Mouse (Mus musculus) embryonic facial prominence, embryonic 11.5 days (tissue): ENCODE results near the gene Mapk9. TPM values are rescaled to one million over a fixed set of nuclear protein-coding genes. Genes with fewer than 3 reads are reported as not detected.

Experiments
- ATAC-seq: fragments of 200-750 bp; cut with Nextera tagmentation; replicated peaks from 2 replicates; pipeline ENCODE4 v1.8.0; 2017; ENCODE audit warnings: low read depth; ENCODE audit not compliant: insufficient number of reproducible peaks, low FRiP score, low TSS enrichment
- DNase-seq: peaks from one replicate; pipeline ENCODE4 v3.0.0-alpha.2; 2015; ENCODE audit warnings: low spot score
- H3K27ac ChIP-seq: fragments of 300-500 bp; sonication (generic); replicated peaks from 2 replicates; pipeline ENCODE4 v1.5.1; 2014; ENCODE audit warnings: mild to moderate bottlenecking, low read depth, low read length, control low read depth
- H3K27me3 ChIP-seq: fragments of 300-500 bp; sonication (generic); 2 replicates; pipeline ENCODE4 v1.6.1; 2014; ENCODE audit warnings: mild to moderate bottlenecking, low read length, moderate library complexity, mixed read lengths; ENCODE audit not compliant: control insufficient read depth, insufficient read depth
- H3K36me3 ChIP-seq: fragments of 300-500 bp; sonication (generic); replicated peaks from 2 replicates; pipeline ENCODE4 v1.6.1; 2014; ENCODE audit warnings: low read depth, mild to moderate bottlenecking, low read length, moderate library complexity, mixed read lengths; ENCODE audit not compliant: control insufficient read depth, insufficient read depth
- H3K4me1 ChIP-seq: fragments of 300-500 bp; sonication (generic); 2 replicates; pipeline ENCODE4 v1.6.1; 2014; ENCODE audit warnings: low read length, mixed read lengths; ENCODE audit not compliant: control insufficient read depth, insufficient read depth
- H3K4me2 ChIP-seq: fragments of 300-500 bp; sonication (generic); 2 replicates; pipeline ENCODE4 v1.6.1; 2014; ENCODE audit warnings: low read depth, mild to moderate bottlenecking, control low read depth, low read length, moderate library complexity
- H3K4me3 ChIP-seq: fragments of 300-500 bp; sonication (generic); 2 replicates; pipeline ENCODE4 v1.5.1; 2014; ENCODE audit warnings: low read depth, low read length, control low read depth
- H3K9ac ChIP-seq: fragments of 300-500 bp; sonication (generic); replicated peaks from 2 replicates; pipeline ENCODE4 v1.6.1; 2014; ENCODE audit warnings: mild to moderate bottlenecking, control low read depth, low read length
- H3K9me3 ChIP-seq: fragments of 300-500 bp; sonication (generic); replicated peaks from 2 replicates; pipeline ENCODE4 v1.6.1; 2016; ENCODE audit warnings: mild to moderate bottlenecking, low read length, inconsistent platforms, mixed read lengths; ENCODE audit not compliant: control insufficient read depth
- WGBS: fragments of 180-500 bp; shearing (Covaris S2); extraction: QIAGEN DNeasy Blood & Tissue Kit; methylation state at CpG from one replicate; pipeline ENCODE4 v1.1.7; 2014; 5-methylcytosine and 5-hydroxymethylcytosine counted together
- polyA plus RNA-seq: library from polyadenylated mRNA; unstranded; fragments of >200 nt; fragmentation: Nextera tagmentation; extraction: Ambion mirVana; gene quantifications from 2 replicates; pipeline ENCODE4 v1.2.1, GENCODE M21; 2014

The Mapk9 gene
- polyA plus RNA-seq, 1 experiment from 2014 or later = 43.1 TPM

DNA sequence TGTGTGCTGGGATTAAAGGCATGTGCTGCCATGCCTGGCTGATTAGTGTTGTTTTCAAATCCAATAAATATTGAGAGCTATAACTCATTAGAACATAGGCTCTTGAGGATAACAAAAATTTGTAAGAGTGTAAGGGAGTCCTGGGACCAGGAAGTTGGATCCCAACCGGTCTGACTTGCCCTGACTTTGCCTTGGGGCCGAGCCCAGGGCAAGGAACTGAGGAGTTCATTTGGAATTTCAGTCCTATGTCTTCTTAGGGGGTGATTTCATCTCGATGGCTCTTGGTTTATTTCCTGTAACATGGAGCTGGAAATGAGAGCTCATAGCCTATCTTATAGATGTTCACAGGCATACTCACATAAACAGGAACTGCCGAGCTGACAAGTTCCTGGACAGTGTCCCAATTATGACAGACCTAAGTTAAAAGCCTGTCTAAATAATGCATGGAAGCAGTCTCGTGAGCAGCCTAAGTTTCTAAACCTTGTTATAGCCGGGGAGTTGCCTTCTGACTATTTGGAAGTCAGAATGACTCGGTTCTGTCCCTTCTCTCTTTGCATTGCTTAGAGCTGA lies 17.3 kb upstream of the Mapk9 start:
- H3K4me2 ChIP-seq = no peak overlapping the region
- no peak overlapping the region for H3K4me3 ChIP-seq
- WGBS = 80% methylated on average over 7 of the region's 7 CpGs
- no peaks in the 10 kb centered on the region for H3K27me3 ChIP-seq
- no peak overlapping the region for H3K27ac ChIP-seq
- no peak for DNase-seq
- no peak for ATAC-seq
- H3K9ac ChIP-seq = no peak overlapping the region
- no peaks in the 10 kb centered on the region for H3K9me3 ChIP-seq
- H3K4me1 ChIP-seq = no peaks in the 10 kb centered on the region
- H3K36me3 ChIP-seq = peaks cover under 1% of the 10 kb centered on the region

DNA sequence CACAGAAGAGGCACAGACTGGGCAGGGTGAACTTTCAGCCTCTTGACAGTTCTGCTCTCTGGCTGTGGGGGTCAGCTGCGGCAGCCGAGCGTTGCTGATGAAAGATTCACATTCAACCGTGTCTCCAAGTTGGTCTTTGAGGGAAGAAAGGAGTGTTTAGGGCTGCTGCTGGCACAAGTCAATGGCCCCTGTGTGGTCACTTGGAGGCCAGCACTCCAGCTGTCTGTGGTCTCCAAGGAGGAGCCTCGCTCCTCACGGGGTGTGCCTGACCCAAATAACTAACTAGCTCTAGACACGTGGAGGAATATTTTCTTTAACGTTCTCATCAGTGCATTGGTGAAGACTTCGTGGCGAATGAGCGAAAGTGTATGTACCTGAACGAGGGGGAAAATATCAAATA lies 14.6 kb upstream of the Mapk9 start:
- Histone ChIP-seq H3K27ac (no peak overlapping the region), H3K9me3 (no peaks in the 10 kb centered on the region), H3K27me3 (no peaks in the 10 kb centered on the region), H3K36me3 (peaks cover 5% of the 10 kb centered on the region), H3K4me3 (no peak overlapping the region), H3K4me1 (no peaks in the 10 kb centered on the region), H3K4me2 (no peak overlapping the region), H3K9ac (no peak overlapping the region)
- ATAC-seq = no peak
- no peak for DNase-seq
- WGBS = 65% methylated on average over 12 of the region's 12 CpGs

GRCm38 (mm10) chr11:49832962-49833361 lies 13.6 kb upstream of the Mapk9 start:
- ATAC-seq (no peak), DNase-seq (no peak)
- Histone ChIP-seq H3K4me1 (no peaks in the 10 kb centered on the region), H3K27me3 (no peaks in the 10 kb centered on the region), H3K4me2 (no peak overlapping the region), H3K4me3 (no peak overlapping the region), H3K36me3 (peaks cover 5% of the 10 kb centered on the region), H3K9ac (no peak overlapping the region), H3K27ac (no peak overlapping the region), H3K9me3 (no peaks in the 10 kb centered on the region)
- 83% methylated on average over 5 of the region's 5 CpGs for WGBS

GRCm38 (mm10) chr11:49834248-49834647 lies 12.3 kb upstream of the Mapk9 start:
- H3K9me3 ChIP-seq = no peaks in the 10 kb centered on the region
- ATAC-seq (no peak), DNase-seq (no peak)
- 89% methylated on average over 6 of the region's 6 CpGs for WGBS
- no peak overlapping the region for H3K4me3 ChIP-seq
- no peaks in the 10 kb centered on the region for H3K4me1 ChIP-seq
- no peak overlapping the region for H3K9ac ChIP-seq
- no peak overlapping the region for H3K27ac ChIP-seq
- H3K27me3 ChIP-seq = no peaks in the 10 kb centered on the region
- H3K36me3 ChIP-seq = peaks cover 5% of the 10 kb centered on the region
- H3K4me2 ChIP-seq = no peak overlapping the region

- Histone ChIP-seq H3K36me3 (peaks cover 5% of the 10 kb centered on the region), H3K9me3 (no peaks in the 10 kb centered on the region), H3K27me3 (no peaks in the 10 kb centered on the region), H3K4me2 (no peak overlapping the region), H3K27ac (no peak overlapping the region), H3K9ac (no peak overlapping the region), H3K4me1 (no peaks in the 10 kb centered on the region), H3K4me3 (no peak overlapping the region)
- no peak for DNase-seq
- WGBS = 90% methylated on average over 11 of the region's 11 CpGs
- ATAC-seq = no peak
Observed at GRCm38 (mm10) chr11:49835257-49835956, 11.1 kb upstream of the Mapk9 start.

- 63% methylated on average over 13 of the region's 13 CpGs for WGBS
- Histone ChIP-seq H3K27me3 (no peaks in the 10 kb centered on the region), H3K9me3 (no peaks in the 10 kb centered on the region), H3K4me3 (no peak overlapping the region), H3K9ac (no peak overlapping the region), H3K4me1 (no peaks in the 10 kb centered on the region), H3K36me3 (peaks cover 5% of the 10 kb centered on the region), H3K27ac (no peak overlapping the region), H3K4me2 (no peak overlapping the region)
- ATAC-seq (no peak), DNase-seq (no peak)
Observed at GRCm38 (mm10) chr11:49837717-49838407, 8.7 kb upstream of the Mapk9 start.

DNA sequence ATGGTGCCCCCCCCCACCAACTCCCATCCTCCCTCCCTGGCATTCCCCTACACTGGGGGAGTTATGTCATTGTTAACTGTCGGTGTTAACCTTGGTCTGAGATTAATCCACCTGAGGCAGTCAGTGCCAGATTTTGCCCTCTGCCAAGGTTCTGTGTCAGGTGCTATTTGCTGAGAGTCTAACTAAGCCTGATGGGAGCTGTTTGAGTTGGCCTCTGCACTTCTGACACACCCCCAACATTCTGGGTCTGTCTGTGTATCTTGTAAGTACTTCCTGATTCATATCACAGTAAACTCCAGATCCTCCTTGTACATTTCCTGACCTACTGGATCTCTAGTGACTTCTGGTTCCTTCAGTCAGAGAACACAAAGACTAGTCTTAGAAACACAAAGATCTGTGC lies 5.9 kb upstream of the Mapk9 start:
- Histone ChIP-seq H3K36me3 (no peaks in the 10 kb centered on the region), H3K27me3 (no peaks in the 10 kb centered on the region), H3K4me2 (no peak overlapping the region), H3K9me3 (no peaks in the 10 kb centered on the region), H3K4me1 (no peaks in the 10 kb centered on the region; the same call in 1 of the 2 replicates), H3K27ac (no peak overlapping the region), H3K4me3 (no peak overlapping the region), H3K9ac (no peak overlapping the region)
- WGBS = 89% methylated on average over 1 of the region's 1 CpGs
- DNase-seq (no peak), ATAC-seq (no peak)

DNA sequence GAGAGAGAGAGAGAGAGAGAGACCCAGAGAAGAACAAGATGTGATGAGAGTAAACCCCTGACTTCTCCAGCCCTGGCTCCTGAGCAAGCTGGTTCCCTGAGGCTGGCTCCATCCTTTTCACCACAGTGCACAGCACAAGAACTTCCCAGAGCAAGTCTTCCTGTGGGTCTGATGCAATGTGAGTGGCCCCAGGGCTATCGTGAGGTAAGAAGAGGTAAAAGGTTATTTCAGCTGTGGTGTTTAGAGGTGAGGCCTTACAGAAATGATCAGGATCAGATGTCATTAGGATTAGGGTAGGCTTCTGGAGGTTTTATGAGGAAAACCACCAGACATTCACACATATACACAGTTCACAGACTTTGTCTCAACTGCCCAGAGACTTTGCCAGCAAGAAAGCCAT lies 4.7 kb upstream of the Mapk9 start:
- H3K4me1 ChIP-seq = no peaks in the 10 kb centered on the region; the same call in 1 of the 2 replicates
- H3K27me3 ChIP-seq = no peaks in the 10 kb centered on the region
- no peak overlapping the region; the same call in 1 of the 2 replicates for H3K9ac ChIP-seq
- DNase-seq = no peak
- H3K36me3 ChIP-seq = no peaks in the 10 kb centered on the region
- no peaks in the 10 kb centered on the region for H3K9me3 ChIP-seq
- no peak overlapping the region for H3K27ac ChIP-seq
- H3K4me3 ChIP-seq = no peak overlapping the region
- WGBS = 41% methylated on average over 1 of the region's 1 CpGs
- ATAC-seq = no peak
- H3K4me2 ChIP-seq = no peak overlapping the region
